Mouse (Mus musculus): ENCODE results near the gene Sept3. TPM values are rescaled to one million over a fixed set of nuclear protein-coding genes. Genes with fewer than 3 reads are reported as not detected.

Gene Sept3
- total RNA-seq, 2 experiments from 2014 or later = 0.28 to 0.67 TPM

GRCm38 (mm10) chr15:82338593-82339112 lies 64.0 kb downstream of the Sept3 start, which contains the start of the genes Naga, Pheta2 and Smdt1:
Gene Naga (minus strand): TSS chr15:82338925.
Gene Pheta2 (plus strand): TSS chr15:82338942.
Gene Smdt1 (plus strand): TSS chr15:82338959.
- ATAC-seq (replicated peaks; ENCODE audit: poor library complexity, severe bottlenecking) = peak; percentile 76

GRCm38 (mm10) chr15:82339150-82339549 lies 64.5 kb downstream of the Sept3 start:
- ATAC-seq (replicated peaks; ENCODE audit: poor library complexity, severe bottlenecking) = no peak

DNA sequence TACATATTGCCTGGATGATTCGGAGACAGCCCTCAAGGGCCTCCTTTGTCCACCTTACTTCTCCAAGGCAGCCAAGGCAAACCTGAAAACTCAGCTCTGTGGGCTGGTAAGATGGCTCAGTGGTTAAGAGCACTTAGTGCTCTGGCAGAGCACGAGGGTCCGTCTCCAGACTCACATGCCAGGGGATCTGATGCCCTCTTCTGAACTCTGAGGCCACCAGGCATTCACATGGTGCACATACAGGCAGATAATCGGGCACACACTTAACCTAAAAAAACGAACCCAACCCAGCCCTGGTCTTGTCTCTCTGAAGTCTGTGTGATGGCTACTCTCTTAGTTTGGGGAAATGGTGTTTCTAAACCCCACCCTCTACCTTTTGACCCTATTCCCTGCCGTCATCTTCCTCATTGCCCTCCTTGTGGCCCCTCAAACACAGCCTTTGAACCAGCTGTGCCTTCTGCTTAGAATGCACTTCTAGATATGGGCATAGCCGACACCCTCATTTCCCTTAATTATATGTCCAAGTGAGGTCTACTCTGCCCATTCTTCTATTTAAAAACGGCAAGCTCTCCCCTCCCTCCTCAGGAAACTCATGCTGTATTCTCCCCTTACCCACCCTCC lies 65.1 kb downstream of the Sept3 start:
- ATAC-seq (replicated peaks; ENCODE audit: poor library complexity, severe bottlenecking) = no peak

GRCm38 (mm10) chr15:82340414-82341035 lies 65.8 kb downstream of the Sept3 start:
- ATAC-seq (replicated peaks; ENCODE audit: poor library complexity, severe bottlenecking) = no peak

- ATAC-seq (replicated peaks; ENCODE audit: poor library complexity, severe bottlenecking) = peak; percentile 18
Observed at GRCm38 (mm10) chr15:82341036-82341501, 66.4 kb downstream of the Sept3 start.

DNA sequence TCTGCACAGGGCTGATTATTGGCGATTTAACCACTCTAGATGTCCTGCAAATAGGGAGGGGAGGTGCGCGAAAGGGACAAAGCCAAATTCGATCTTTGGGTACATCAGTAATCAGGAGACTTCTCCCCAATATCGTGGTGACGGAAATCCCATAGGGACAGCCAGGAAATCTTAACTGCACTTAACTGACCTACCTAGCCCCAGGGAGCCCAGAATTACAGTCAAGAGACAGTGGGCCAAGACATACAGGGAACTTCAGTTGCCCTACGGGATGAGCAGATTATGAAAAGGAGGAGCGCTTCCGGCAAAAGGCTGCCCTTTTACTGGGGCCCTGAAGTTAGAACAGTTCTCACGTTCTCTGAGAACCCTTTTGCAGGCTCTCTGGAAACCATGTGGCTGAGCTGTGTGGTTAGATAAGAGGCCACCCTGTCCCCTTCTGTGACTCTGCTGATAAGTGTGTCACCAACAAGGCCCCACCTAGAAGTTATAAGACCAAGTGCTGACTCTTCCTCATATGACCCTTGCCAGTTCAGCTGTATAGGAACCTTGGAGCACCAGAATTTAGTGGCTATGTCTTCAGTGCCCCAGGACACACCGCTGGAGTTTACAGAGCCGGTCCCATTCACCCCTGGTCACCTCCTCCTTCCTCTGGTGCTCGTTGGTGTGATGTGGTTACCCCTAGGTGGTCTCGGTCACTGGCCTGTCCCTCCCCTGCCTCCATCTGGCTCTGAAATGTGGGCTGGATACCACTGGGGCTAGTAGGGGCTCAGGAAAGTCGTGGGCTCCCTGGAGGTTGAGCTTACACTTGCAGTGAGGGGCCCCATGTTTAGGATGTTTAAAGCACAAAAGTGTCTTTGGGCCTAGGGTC lies 67.2 kb downstream of the Sept3 start:
- ATAC-seq (replicated peaks; ENCODE audit: poor library complexity, severe bottlenecking) = peak; percentile 4; the same call in 1 of the 2 replicates

- no peak for ATAC-seq (replicated peaks; ENCODE audit: poor library complexity, severe bottlenecking)
Observed at GRCm38 (mm10) chr15:82342543-82342935, 67.8 kb downstream of the Sept3 start.

DNA sequence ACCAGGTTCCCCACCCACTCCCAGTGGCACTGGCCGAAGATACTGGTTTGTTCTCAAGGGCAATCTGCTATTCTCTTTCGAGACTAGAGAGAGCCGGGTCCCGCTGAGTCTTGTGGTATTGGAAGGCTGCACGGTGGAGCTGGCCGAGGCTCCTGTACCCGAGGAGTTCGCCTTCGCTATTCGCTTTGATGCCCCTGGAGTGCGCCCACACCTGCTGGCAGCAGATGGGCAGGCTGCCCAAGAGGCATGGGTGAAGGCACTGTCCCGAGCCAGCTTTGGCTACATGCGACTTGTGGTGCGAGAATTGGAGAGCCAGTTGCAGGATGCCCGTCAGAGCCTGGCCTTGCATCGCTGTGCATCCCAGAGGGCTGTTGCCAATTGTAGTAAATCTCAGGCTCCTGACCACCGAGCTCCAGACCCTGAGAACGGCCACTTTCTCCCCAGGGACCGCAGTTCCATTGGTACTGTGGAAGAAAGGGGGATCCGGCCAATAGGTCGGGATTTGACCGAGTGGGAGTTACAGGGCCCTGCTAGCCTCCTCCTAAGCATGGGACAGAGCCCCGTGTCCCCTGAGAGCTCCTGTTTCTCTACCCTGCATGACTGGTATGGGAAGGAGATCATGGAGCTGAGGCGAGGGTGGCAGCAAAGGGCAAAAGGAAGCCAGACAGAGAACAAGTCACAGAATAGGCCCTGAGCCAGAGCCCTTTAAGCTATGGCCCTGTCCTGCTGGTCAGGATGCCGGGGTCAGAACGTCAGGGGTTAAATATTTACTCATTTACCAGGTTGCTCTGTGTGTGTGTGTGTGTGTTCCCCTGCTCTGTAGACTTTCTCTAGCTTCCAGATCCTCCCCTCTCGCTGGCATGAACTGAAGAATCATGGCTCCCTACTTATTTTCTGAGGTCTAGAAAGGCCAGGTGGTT lies 68.9 kb downstream of the Sept3 start:
- no peak for ATAC-seq (replicated peaks; ENCODE audit: poor library complexity, severe bottlenecking)

Other genes starting within 250 kb of the Sept3 start
- 26.3 and 34.9 TPM in 2 replicates for gene Desi1, start 241.0 kb upstream of the Sept3 start, total RNA-seq (2014; fragmentation: Nextera tagmentation)
- 6.0 and 8.3 TPM in 2 replicates for gene Desi1, start 241.0 kb upstream of the Sept3 start, total RNA-seq (2017)
- 254 and 268 TPM in 2 replicates for gene Snu13, start 227.3 kb upstream of the Sept3 start, total RNA-seq (2014; fragmentation: Nextera tagmentation)
- 183 and 209 TPM in 2 replicates for gene Snu13, start 227.3 kb upstream of the Sept3 start, total RNA-seq (2017)
- gene 4930407I10Rik, start 215.7 kb upstream of the Sept3 start, total RNA-seq (2014; fragmentation: Nextera tagmentation) = not detected in 2 replicates
- gene 4930407I10Rik, start 215.7 kb upstream of the Sept3 start, total RNA-seq (2017) = not detected in 2 replicates
- gene Mei1, start 204.9 kb upstream of the Sept3 start, total RNA-seq (2014; fragmentation: Nextera tagmentation) = not detected in 2 replicates
- not detected in 2 replicates for gene Mei1, start 204.9 kb upstream of the Sept3 start, total RNA-seq (2017)
- gene Ccdc134, start 147.0 kb upstream of the Sept3 start, total RNA-seq (2014; fragmentation: Nextera tagmentation) = 11.0 and 26.5 TPM in 2 replicates
- gene Ccdc134, start 147.0 kb upstream of the Sept3 start, total RNA-seq (2017) = 13.1 and 17.2 TPM in 2 replicates
- gene Srebf2, start 127.7 kb upstream of the Sept3 start, total RNA-seq (2014; fragmentation: Nextera tagmentation) = 19.0 and 24.3 TPM in 2 replicates
- 16.5 and 17.5 TPM in 2 replicates for gene Srebf2, start 127.7 kb upstream of the Sept3 start, total RNA-seq (2017)
- gene Shisa8, start 62.1 kb upstream of the Sept3 start, total RNA-seq (2014; fragmentation: Nextera tagmentation) = not detected in 2 replicates
- not detected in 2 replicates for gene Shisa8, start 62.1 kb upstream of the Sept3 start, total RNA-seq (2017)
- 0.49 TPM in 1 of 2 replicates, not detected in the other for gene Tnfrsf13c, start 50.5 kb upstream of the Sept3 start, total RNA-seq (2014; fragmentation: Nextera tagmentation)
- gene Tnfrsf13c, start 50.5 kb upstream of the Sept3 start, total RNA-seq (2017) = 0.46 TPM in 1 of 2 replicates, not detected in the other
- 15.1 and 39.8 TPM in 2 replicates for gene Cenpm, start 30.1 kb upstream of the Sept3 start, total RNA-seq (2014; fragmentation: Nextera tagmentation)
- gene Cenpm, start 30.1 kb upstream of the Sept3 start, total RNA-seq (2017) = 21.9 and 22.0 TPM in 2 replicates
- gene 1500009C09Rik, start 22.5 kb upstream of the Sept3 start, total RNA-seq (2014; fragmentation: Nextera tagmentation) = not detected in 2 replicates
- gene 1500009C09Rik, start 22.5 kb upstream of the Sept3 start, total RNA-seq (2017) = not detected in 2 replicates
- 0.52 TPM in 1 of 2 replicates, not detected in the other for gene Wbp2nl, start 24.1 kb downstream of the Sept3 start, total RNA-seq (2014; fragmentation: Nextera tagmentation)
- gene Wbp2nl, start 24.1 kb downstream of the Sept3 start, total RNA-seq (2017) = not detected in 2 replicates
- 45.0 and 63.1 TPM in 2 replicates for gene Naga, start 64.0 kb downstream of the Sept3 start, total RNA-seq (2014; fragmentation: Nextera tagmentation)
- 34.0 and 50.4 TPM in 2 replicates for gene Naga, start 64.0 kb downstream of the Sept3 start, total RNA-seq (2017)
- gene Pheta2, start 64.0 kb downstream of the Sept3 start, total RNA-seq (2014; fragmentation: Nextera tagmentation) = 2.7 and 5.4 TPM in 2 replicates
- gene Pheta2, start 64.0 kb downstream of the Sept3 start, total RNA-seq (2017) = 1.9 and 4.1 TPM in 2 replicates
- 192 and 201 TPM in 2 replicates for gene Smdt1, start 64.1 kb downstream of the Sept3 start, total RNA-seq (2014; fragmentation: Nextera tagmentation)
- gene Smdt1, start 64.1 kb downstream of the Sept3 start, total RNA-seq (2017) = 84.4 and 94.6 TPM in 2 replicates
- gene Ndufa6, start 79.4 kb downstream of the Sept3 start, total RNA-seq (2014; fragmentation: Nextera tagmentation) = 266 and 267 TPM in 2 replicates
- 173 and 202 TPM in 2 replicates for gene Ndufa6, start 79.4 kb downstream of the Sept3 start, total RNA-seq (2017)
- 0.54 TPM in 1 of 2 replicates, not detected in the other for gene Cyp2d22, start 105.4 kb downstream of the Sept3 start, total RNA-seq (2014; fragmentation: Nextera tagmentation)
- not detected in 2 replicates for gene Cyp2d22, start 105.4 kb downstream of the Sept3 start, total RNA-seq (2017)
- gene Cyp2d11, start 119.1 kb downstream of the Sept3 start, total RNA-seq (2014; fragmentation: Nextera tagmentation) = not detected in 2 replicates
- gene Cyp2d11, start 119.1 kb downstream of the Sept3 start, total RNA-seq (2017) = not detected in 2 replicates
- not detected in 2 replicates for gene Cyp2d10, start 132.3 kb downstream of the Sept3 start, total RNA-seq (2014; fragmentation: Nextera tagmentation)
- not detected in 2 replicates for gene Cyp2d10, start 132.3 kb downstream of the Sept3 start, total RNA-seq (2017)
- gene Cyp2d9, start 158.5 kb downstream of the Sept3 start, total RNA-seq (2014; fragmentation: Nextera tagmentation) = not detected in 2 replicates
- gene Cyp2d9, start 158.5 kb downstream of the Sept3 start, total RNA-seq (2017) = not detected in 2 replicates